Mouse (Mus musculus) brain, adult 2 months (tissue): Measurements from ENCODE around the gene Popdc2.

Experiments
- DNase-seq: peaks from one replicate; pipeline ENCODE4 v3.0.0; 2011; ENCODE audit warnings: low read depth, low spot score

Popdc2 gene

GRCm38 (mm10) chr16:38376163-38376840, 14.3 kb downstream of the Popdc2 start:
- peak; percentile 89 for DNase-seq

DNA sequence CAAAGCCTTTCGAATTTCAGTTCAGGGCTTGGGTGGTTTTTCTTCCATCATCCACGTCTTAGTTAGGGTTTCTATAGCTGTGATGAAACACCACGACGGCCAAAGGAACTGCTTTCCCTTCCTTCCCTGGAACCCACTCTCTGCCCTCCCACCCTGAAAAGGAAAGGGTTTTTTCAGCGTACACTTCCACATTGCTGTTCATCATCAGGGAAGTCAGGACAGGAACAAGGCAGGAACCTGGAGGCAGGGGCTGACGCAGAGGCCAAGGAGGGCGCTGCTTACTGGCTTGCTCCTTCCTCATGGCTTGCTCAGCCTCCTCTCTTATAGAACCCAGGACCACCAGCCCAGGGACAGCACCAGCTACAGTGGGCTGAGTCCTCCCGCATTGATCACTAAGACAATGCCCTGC, 14.8 kb downstream of the Popdc2 start:
- DNase-seq: no peak

DNA sequence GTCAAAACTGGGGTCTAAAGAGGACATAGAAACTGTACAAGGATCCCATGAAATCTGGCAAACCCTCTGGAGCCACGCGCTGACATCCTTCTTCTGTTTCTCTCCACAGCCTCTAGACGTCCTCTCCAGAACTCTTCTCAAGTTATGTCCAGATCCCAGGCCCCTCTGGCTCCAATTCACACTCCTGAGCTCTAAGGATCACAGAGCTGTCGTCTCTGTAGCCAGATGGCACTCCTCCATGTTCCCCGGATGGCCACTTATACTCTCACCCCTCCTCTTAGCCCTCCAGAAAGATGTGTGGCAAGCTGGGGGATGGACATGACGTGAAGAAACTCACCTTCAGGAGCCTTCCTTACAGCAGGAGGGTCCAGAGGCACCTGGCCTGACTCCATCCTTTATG, 15.5 kb downstream of the Popdc2 start:
- no peak for DNase-seq

DNA sequence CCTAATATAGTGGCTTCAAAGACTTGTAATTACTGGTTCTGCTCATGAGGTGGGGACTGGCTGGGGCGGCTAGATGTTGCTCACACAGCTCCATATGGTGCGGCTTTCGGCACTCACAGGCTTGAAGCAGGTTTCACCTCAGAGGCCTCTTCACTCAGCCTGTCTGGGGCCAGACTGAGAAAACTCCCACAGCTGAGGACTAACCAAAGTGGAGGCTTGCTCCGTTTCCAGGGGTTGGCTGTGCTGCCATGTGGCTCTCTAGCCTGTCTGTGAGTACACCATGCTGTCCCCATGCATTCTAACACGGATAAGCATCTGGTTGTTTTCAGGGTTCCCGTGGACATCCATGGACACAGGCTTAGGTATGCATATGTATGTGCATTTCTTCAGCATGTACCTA, 16.6 kb downstream of the Popdc2 start:
- no peak for DNase-seq

- DNase-seq: no peak
Observed at GRCm38 (mm10) chr16:38379088-38379487, 17.1 kb downstream of the Popdc2 start.

- DNase-seq: no peak
Observed at GRCm38 (mm10) chr16:38379493-38379892, 17.5 kb downstream of the Popdc2 start.

DNA sequence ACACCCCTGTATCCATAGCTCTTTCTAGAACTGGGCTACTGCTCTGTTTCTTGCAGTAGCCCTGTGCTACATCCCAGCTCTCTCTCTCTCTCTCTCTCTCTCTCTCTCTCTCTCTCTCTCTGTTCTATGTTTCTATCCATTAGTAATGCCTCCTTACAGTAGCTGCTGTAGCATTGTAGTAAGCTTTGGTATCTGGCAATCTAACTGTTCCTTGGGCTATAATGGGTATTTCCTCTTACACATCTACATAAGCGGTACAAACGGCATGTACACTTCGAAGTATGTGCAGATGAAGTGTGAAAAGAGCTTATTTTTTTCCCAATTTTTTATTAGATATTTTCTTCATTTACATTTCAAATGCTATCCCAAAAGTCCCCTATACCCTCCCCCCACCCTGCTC, 17.9 kb downstream of the Popdc2 start:
- no peak for DNase-seq

GRCm38 (mm10) chr16:38383683-38384082, 21.7 kb downstream of the Popdc2 start:
- no peak for DNase-seq

- DNase-seq: no peak
Observed at GRCm38 (mm10) chr16:38385184-38385634, 23.2 kb downstream of the Popdc2 start.

GRCm38 (mm10) chr16:38385700-38386099, 23.7 kb downstream of the Popdc2 start:
- DNase-seq: no peak

DNA sequence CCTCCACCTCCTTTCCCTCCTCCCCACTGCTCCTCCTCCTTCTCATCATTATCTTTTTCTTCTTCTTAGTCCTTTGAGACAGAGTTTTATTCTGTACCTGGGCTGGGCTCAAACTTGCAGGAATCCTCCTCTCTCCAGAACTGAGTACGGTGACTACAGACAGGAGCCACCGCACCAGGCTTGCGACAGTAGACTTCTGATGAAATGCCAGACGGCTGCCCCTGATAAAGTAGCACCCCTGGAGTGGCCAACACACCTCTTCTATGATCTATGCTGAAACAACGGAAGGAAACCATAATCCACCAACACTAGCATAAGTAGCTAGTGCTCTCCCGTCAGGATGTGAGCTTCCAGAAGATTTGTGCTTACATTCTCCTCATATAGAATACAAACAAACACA, 25.4 kb downstream of the Popdc2 start:
- DNase-seq: no peak

DNA sequence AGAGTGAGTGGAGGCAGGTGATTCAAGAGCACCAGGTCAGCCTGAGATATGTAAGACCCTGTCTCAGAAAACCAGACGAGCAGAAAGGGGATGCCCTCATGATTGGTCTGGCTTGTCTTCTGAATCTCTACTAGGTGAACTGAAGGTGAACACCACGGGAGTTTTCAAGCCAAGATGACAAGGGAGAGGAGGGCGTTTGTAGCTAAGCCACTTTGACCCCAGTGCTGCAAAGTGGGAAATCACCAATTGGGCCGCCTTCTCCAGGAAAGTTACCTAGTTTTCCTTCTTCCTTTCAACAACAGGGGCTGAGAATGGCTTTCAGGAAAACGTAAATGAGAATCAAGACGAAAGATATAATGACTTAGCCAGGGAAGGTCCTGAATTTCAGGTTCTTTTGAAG, 26.7 kb downstream of the Popdc2 start:
- DNase-seq: no peak

DNA sequence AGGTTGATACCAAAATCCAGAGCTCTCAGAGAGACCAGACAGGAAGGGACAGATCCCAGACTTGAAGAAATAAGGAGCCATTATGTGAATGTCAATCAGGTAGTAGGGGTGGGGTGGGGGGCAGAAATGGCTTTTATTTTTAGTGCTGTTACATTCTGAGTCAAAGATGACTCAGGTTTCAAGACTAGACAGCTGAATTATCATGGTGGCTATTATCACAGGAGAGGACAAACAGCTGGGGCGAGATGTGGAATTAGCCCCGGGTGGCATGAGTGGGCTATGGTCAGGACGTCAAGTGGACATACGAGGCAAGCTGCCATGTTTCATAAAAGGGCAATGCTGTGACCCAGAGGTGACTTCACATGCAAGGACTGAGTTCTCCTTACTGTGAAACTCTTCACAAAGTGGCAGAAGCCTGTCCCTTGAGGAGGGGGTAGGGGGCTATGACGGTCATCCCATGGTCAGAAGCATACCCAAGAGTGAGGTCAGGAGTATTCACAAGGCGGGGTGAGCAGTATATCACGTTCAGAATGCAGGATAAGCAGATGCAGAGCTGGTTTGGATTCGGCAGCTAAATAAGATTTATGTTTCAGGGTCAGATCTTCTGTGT, 27.4 kb downstream of the Popdc2 start:
- DNase-seq: no peak

GRCm38 (mm10) chr16:38390322-38390721, 28.3 kb downstream of the Popdc2 start:
- DNase-seq: no peak

DNA sequence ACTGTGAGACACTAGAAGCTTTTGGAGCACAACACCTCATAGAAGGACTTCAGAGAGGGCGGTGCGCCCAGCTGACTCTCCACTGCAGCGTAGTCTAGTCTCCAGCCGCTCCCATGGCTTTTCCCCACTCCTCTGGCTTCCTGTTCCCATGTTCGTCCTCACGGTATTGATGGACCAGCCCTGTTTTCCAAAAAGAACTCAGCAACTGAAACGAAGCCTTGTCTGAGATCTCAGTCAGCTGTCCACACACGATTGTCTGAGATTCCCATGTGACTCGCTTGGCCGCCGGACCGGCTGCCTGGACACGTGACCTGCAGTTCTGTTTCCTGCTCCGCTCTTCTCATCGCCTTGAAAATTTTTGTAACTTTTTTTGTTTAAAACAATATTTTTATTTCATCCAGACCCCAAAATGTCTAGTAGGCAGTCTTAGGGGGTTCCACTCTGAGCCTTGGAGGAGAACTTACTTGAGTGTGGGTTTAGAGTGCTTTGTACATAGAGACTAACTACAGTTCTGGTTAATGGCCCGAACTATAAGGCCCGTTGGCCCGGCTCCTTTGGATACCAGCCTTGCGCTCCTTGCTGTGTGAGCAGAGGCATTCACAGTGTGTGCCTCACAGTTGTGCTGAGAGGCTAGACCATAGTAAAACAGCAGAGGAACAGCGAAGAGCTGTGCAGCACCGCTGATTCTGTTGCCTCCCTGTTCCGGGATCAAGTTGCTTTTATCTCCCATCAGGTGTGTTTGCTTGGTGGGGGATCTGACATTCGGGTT, 30.3 kb downstream of the Popdc2 start:
- DNase-seq: peak; percentile 80

- no peak for DNase-seq
Observed at GRCm38 (mm10) chr16:38394191-38394618, 32.2 kb downstream of the Popdc2 start.

GRCm38 (mm10) chr16:38395060-38395730, 33.2 kb downstream of the Popdc2 start:
- DNase-seq: no peak

- peak; percentile 54 for DNase-seq
Observed at GRCm38 (mm10) chr16:38396155-38396554, 34.1 kb downstream of the Popdc2 start.

- DNase-seq: no peak
Observed at GRCm38 (mm10) chr16:38398266-38398665, 36.3 kb downstream of the Popdc2 start.

DNA sequence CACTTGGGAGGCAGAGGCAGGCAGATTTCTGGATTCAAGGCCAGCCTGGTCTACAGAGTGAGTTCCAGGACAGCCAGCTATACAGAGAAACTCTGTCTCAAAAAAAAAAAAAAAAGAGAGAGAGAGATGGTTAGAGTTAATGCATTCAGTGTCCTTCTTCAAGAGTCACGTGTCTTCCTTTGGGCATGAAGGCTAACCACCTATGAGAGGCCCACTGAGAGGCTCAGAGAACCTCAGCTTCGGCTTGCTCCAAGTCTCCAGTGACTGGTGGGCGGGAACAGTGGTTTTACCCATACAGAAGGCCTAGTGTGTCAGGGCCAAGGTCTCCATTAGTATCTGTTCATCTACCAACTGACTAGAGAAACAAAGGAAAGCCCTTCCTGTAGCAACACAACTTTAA, 37.1 kb downstream of the Popdc2 start:
- DNase-seq: no peak

GRCm38 (mm10) chr16:38399531-38400231, 37.7 kb downstream of the Popdc2 start:
- peak; percentile 56 for DNase-seq
